Mouse (Mus musculus): ENCODE data around the gene Tagln.

Gene Tagln

DNA sequence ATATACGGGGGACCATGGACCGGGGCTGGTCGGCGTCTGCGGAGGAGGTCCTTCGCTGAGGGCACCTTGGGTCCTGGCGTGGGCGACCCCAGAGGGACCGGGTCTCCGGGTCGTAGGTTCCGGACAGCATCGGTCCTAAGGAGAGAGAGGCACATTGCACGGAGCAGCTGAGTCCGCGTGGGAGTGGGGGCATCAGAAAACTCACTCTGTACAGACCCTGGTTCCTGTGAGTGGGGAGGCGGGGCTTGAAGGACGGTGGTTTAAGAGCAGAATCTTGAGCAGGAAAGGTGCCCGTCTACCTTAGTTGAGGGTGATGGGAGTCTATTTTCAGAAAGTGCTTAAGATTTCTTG, 28.8 kb downstream of the Tagln start:
- DNase-seq (ENCODE audit: low read depth, low spot score) = no peak

DNA sequence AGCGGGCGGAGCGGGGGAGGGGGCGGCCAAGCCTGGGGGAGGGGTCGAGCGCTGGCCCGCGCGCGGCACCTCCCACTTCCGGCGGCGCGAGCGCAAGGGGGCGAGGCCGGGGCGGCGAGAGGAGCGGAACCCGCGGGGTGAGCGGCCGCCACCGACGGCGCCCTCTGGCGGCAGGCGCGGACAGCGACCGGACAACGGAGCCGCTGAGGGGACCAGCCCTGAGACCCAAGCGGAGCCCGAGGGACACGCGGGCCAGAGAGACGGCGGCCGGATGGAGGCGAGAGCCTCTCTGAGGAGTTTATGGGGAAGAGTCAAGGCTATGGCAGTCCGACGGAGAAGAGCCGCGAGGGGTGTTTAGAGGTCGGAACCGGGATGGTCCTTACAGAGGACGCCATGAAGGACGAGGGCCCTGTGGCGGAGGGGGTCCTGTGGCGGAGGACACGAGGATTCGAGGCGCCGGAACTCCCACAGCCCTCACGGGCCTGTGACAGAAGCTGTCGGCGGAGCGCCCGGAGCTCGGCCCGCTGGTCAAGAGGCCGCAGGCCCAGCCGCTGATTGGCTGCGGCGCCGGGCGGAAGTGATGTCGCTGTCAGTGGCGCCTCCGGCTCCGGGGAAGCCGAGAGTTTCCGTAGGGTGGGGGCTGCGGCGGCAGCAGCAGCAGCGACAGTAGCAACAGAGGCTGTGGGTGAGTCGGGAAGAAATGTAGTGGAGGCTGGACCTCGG, 29.3 kb downstream of the Tagln start, which contains the start of the genes Pcsk7 and Rnf214:
Gene Pcsk7, plus strand, starts transcription at position 143 of the 723 bp plus-strand sequence.
Gene Rnf214, minus strand, starts transcription at position 557 of the 723 bp plus-strand sequence.
- peak; percentile 90 for DNase-seq (ENCODE audit: low read depth, low spot score)

DNA sequence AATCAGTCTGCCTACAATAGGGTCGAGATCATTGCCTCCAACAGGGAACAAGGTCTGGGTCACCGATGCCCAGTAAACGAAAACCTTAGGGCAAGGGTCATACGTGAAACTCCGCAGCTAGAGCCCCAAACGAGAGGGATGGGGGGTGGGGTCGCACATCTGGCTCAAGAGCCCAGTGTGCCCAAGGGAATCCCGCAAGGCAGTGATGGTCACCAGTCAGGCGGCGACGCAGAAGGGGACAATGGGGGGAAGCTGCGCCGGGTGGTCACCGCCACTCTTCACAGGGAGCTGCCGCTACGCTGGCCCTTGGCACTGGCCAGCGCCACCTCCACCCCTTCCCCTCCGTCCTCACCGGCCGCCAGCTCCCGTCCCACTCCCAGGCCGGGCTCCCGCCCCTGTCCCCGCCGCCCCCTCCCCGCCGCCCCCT, 30.0 kb downstream of the Tagln start:
- peak; percentile 56 for DNase-seq (ENCODE audit: low read depth, low spot score)

DNA sequence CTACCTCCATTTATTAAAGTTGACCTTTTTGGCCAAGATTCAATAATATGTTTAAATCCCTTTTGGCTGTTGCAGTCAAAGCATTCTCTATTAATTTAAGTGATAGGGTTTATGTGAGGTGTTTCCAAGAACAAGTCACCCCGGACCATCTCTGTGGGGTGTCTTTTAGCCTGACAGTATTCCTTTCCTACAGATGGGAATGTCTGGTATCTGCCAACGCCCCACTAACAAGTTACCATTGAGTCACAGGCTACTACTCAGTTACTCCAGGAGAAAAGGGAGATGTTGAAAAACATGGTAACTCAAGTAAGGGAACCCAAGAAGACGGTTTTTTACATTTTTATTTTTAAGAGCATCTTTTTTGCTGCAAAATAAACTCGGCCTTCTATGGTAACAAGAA, 30.7 kb downstream of the Tagln start:
- no peak for DNase-seq (ENCODE audit: low read depth, low spot score)

DNA sequence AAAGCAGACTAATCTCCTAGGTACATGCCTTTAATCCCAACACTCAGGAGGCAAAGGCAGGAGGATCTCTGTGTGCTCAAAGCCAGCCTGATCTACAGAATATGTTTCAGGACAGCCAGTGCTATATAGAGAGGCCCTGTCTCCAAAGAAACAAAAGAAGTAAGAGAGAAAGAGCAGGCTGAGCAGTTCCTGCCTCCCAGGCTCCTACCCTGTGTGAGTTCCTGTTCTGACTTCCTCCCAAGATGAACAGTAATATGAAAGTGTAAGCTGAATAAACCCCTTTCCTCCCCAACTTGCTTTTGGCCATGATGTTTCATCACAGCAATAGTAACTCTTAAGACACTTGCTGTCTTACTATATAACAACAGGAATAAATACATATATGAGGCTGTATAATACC, 42.2 kb downstream of the Tagln start:
- DNase-seq (ENCODE audit: low read depth, low spot score) = no peak
